Mouse (Mus musculus) neural tube, embryonic 11.5 days (tissue): Measurements from ENCODE around the gene Slc12a8. TPM values are rescaled to one million over a fixed set of nuclear protein-coding genes. Genes with fewer than 3 reads are reported as not detected.

Source experiments
- ATAC-seq: fragments of 200-750 bp; cut with Nextera tagmentation; 2 replicates; pipeline ENCODE4 v1.8.0; 2017; ENCODE audit warnings: moderate number of reproducible peaks, mild to moderate bottlenecking, moderate TSS enrichment, moderate library complexity; ENCODE audit not compliant: insufficient read depth, low FRiP score, low TSS enrichment
- DNase-seq: peaks from one replicate; pipeline ENCODE4 v3.0.0-alpha.2; 2015; ENCODE audit warnings: low spot score
- H3K27ac ChIP-seq: fragments of 300-500 bp; sonication (generic); 2 replicates; pipeline ENCODE4 v1.5.1; 2014; ENCODE audit warnings: low read depth, mild to moderate bottlenecking, low read length
- H3K27me3 ChIP-seq: fragments of 300-500 bp; sonication (generic); 2 replicates; pipeline ENCODE4 v1.6.1; 2014; ENCODE audit warnings: mild to moderate bottlenecking, low read length, mixed read lengths; ENCODE audit not compliant: control insufficient read depth, insufficient read depth
- H3K36me3 ChIP-seq: fragments of 300-500 bp; sonication (generic); 2 replicates; pipeline ENCODE4 v1.6.1; 2014; ENCODE audit warnings: mild to moderate bottlenecking, low read length, moderate library complexity, mixed read lengths; ENCODE audit not compliant: control insufficient read depth, insufficient read depth
- H3K4me1 ChIP-seq: fragments of 300-500 bp; sonication (generic); 2 replicates; pipeline ENCODE4 v1.6.1; 2014; ENCODE audit warnings: low read length, mixed read lengths; ENCODE audit not compliant: control insufficient read depth, insufficient read depth
- H3K4me2 ChIP-seq: fragments of 300-500 bp; sonication (generic); 2 replicates; pipeline ENCODE4 v1.6.1; 2014; ENCODE audit warnings: low read depth, mild to moderate bottlenecking, moderate library complexity
- H3K4me3 ChIP-seq: fragments of 300-500 bp; sonication (generic); 2 replicates; pipeline ENCODE4 v1.5.1; 2014; ENCODE audit warnings: low read depth, low read length
- H3K9ac ChIP-seq: fragments of 300-500 bp; sonication (generic); 2 replicates; pipeline ENCODE4 v1.6.1; 2014; ENCODE audit warnings: mild to moderate bottlenecking, low read length
- H3K9me3 ChIP-seq: fragments of 300-500 bp; sonication (generic); 2 replicates; pipeline ENCODE4 v1.6.1; 2016; ENCODE audit warnings: low read length; ENCODE audit not compliant: control insufficient read depth
- WGBS: fragments of 180-500 bp; shearing (Covaris S2); extraction: QIAGEN DNeasy Blood & Tissue Kit; methylation state at CpG from one replicate; pipeline ENCODE4 v1.1.7; 2014; 5-methylcytosine and 5-hydroxymethylcytosine counted together
- polyA plus RNA-seq: library from polyadenylated mRNA; unstranded; fragments of >200 nt; fragmentation: Nextera tagmentation; extraction: Ambion mirVana; gene quantifications from 2 replicates; pipeline ENCODE4 v1.2.1, GENCODE M21; 2014

Slc12a8 gene
- polyA plus RNA-seq, 1 experiment from 2014 or later = 0.78 TPM

DNA sequence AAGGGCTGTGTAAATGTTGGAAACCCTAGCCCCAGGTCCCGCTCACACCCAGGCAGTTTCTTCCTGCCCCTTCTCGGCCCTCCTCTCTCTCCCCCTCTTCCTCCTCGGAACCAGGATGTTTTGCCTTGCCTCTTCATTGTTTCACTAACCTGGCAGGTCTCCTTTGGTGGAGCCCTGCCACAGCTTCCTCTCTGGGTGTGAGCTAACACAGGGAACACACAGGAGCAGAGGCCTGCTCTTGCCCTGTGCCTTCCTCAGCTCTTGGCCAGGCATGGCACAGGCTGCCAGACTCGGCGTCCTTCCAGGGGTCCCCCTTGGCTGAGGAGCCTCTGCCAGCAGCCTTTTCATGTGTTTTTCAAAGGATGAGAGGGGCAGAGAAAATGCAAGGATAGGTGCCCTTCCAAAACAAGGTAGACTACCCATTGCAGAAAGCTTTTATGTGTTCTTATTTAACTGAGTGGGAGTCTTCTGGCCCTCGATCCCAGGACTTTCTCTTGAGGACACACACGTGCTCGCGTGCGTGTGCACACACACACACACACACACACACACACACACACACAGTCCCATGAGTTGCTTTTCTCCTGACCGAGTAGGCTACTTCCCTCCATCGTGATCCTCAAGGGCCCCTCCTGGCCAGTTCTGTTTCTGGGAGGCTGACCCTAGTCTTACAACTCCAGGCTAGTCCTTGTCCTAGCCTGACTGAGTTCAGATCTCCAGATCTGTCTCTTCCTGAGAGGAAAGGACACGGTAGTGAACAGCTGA, 179.9 kb downstream of the Slc12a8 start:
- peaks cover 21% of the 10 kb centered on the region for H3K4me1 ChIP-seq
- no peak overlapping the region for H3K9ac ChIP-seq
- DNase-seq = no peak
- no peaks in the 10 kb centered on the region for H3K27me3 ChIP-seq
- H3K4me2 ChIP-seq = no peak overlapping the region
- 71% methylated on average over 13 of the region's 13 CpGs for WGBS
- no peaks in the 10 kb centered on the region for H3K9me3 ChIP-seq
- no peak for ATAC-seq
- H3K27ac ChIP-seq = no peak overlapping the region
- H3K4me3 ChIP-seq = no peak overlapping the region
- no peaks in the 10 kb centered on the region for H3K36me3 ChIP-seq

DNA sequence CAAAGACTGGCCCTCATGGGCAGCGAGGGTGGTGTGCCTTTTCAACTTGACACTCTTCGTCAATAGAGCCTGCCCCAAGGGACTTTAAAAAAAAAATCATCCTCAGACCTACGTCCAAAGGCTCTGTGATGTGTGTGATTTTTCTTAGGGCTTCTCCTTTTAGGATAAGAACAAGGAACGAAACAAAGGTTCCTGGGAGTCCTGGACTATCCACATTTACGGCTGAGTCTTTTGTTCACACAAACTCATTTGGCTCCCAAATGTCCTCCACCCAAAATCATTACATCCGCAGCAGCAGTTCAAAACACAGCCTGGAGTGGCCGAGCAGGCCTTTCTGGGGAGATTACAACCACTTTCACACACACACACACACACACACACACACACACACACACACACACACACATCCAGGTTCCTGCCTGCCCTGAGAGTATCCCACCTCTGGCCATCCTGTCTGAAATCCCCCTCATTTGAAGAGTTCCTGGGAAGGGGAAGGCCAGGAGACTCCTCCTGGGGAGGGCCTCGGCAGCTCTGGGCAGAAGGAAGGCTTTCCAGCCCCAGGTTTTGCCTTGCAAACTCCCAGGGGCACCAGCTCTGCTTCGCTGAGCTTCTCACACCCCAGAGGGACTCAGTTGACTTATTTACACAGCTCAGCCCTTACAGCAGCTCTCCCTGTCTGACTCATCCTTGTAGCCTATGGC, 180.6 kb downstream of the Slc12a8 start:
- H3K27ac ChIP-seq = no peak overlapping the region
- H3K9ac ChIP-seq = no peak overlapping the region
- H3K4me2 ChIP-seq = no peak overlapping the region
- no peaks in the 10 kb centered on the region for H3K36me3 ChIP-seq
- H3K4me1 ChIP-seq = peaks cover 21% of the 10 kb centered on the region
- no peaks in the 10 kb centered on the region for H3K27me3 ChIP-seq
- H3K4me3 ChIP-seq = no peak overlapping the region
- H3K9me3 ChIP-seq = no peaks in the 10 kb centered on the region
- DNase-seq (no peak), ATAC-seq (no peak)
- WGBS = 26% methylated on average over 9 of the region's 9 CpGs

DNA sequence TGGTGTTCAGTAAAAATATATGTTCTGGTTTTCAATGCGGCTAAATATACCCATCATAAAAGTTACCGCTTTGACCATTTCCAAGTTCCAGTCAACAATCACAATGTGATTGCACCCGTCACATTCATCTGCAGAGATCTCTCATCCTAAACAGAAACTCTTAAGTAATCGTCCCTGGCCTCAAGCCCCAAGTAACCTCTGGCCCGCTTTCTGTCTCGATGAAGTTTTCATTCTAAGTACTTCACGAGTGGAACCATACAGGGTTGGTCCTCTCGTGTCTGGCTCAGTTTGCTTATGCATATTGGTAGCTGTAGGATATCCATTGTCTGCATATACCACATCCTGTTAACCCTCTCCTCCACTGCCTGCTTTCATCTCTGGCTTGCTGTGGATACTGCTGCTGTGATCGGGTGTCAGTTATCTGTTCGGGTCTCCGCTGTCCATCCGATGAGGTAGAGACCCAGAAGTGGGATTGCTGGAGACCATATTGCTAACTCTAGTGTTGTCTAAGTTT, 181.2 kb downstream of the Slc12a8 start:
- H3K27me3 ChIP-seq = no peaks in the 10 kb centered on the region
- no peak overlapping the region for H3K9ac ChIP-seq
- H3K4me2 ChIP-seq = no peak overlapping the region
- DNase-seq (no peak), ATAC-seq (no peak)
- WGBS = 74% methylated on average over 12 of the region's 12 CpGs
- no peak overlapping the region for H3K27ac ChIP-seq
- H3K9me3 ChIP-seq = no peaks in the 10 kb centered on the region
- peaks cover 21% of the 10 kb centered on the region for H3K4me1 ChIP-seq
- H3K4me3 ChIP-seq = no peak overlapping the region
- H3K36me3 ChIP-seq = no peaks in the 10 kb centered on the region

DNA sequence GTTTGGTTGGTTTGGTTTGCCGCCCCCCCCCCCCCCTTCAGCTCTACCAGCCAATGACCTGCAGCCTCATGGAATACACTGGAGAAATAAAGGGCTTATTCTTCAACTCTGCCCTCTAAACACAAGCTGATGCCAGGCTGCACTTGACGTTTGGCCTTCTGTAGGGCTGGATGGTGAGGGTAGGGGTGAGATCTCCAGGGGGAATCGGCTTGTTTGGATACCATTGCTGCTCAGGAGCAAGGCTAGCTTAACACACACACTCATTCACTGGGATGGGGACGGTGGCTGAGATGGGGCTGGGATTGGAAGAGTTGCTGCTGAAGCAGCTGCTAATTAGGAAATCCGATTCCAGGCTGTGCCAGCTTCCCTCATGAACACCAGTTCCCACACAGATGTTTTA, 183.5 kb downstream of the Slc12a8 start:
- ATAC-seq (no peak), DNase-seq (no peak)
- no peaks in the 10 kb centered on the region for H3K9me3 ChIP-seq
- no peak overlapping the region for H3K4me3 ChIP-seq
- no peak overlapping the region for H3K4me2 ChIP-seq
- WGBS = 66% methylated on average over 4 of the region's 5 CpGs
- peaks cover 27% of the 10 kb centered on the region for H3K4me1 ChIP-seq
- H3K27ac ChIP-seq = no peak overlapping the region
- no peak overlapping the region for H3K9ac ChIP-seq
- H3K27me3 ChIP-seq = no peaks in the 10 kb centered on the region
- H3K36me3 ChIP-seq = no peaks in the 10 kb centered on the region

DNA sequence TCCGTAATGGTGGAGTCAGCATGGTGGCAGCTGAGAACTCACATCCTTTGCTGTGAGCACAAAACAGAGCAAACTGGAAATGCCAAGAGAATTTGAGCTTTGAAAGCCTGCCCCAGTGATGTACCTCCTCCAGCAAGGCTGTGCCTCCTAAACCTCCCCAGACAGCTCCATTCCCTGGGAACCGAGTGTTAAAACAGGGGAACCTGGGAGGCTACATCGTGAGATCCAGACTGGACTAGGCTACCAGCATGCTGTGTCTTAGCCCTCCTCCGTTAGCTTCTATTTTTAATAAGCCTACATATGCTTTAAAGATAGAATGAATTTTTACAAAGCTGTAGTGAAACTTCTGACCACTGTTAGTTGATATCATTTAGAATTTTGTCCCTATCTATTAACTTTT, 184.7 kb downstream of the Slc12a8 start:
- H3K4me2 ChIP-seq = no peak overlapping the region
- no peak overlapping the region for H3K4me3 ChIP-seq
- DNase-seq (no peak), ATAC-seq (no peak)
- H3K4me1 ChIP-seq = peaks cover 23% of the 10 kb centered on the region
- no peak overlapping the region for H3K27ac ChIP-seq
- no peaks in the 10 kb centered on the region for H3K9me3 ChIP-seq
- H3K9ac ChIP-seq = no peak overlapping the region
- H3K27me3 ChIP-seq = no peaks in the 10 kb centered on the region
- H3K36me3 ChIP-seq = no peaks in the 10 kb centered on the region
- WGBS = 81% methylated on average over 4 of the region's 4 CpGs

DNA sequence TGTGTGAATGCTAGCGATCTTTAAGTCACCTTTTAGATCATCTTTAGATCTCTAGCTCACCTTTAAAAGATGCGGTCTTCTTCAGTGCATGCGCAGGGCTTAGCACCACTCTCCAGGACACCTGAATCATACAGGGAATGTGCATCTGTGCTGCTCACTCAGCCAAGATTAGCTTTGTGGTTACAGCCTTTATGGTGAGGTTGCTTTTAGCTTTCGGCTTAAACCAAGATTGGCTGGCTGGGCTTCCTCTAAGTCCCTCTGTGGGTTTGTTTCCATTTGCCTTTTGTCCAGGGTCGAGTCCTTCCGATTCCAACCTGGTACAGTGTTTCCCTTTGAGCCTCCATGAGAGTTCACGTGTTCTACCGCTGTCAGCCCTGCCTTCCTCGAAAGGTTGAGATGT, 187.2 kb downstream of the Slc12a8 start:
- H3K9me3 ChIP-seq = no peaks in the 10 kb centered on the region
- H3K36me3 ChIP-seq = no peaks in the 10 kb centered on the region
- no peak overlapping the region for H3K4me3 ChIP-seq
- H3K27me3 ChIP-seq = no peaks in the 10 kb centered on the region
- ATAC-seq (no peak), DNase-seq (no peak)
- 80% methylated on average over 9 of the region's 9 CpGs for WGBS
- no peak overlapping the region for H3K4me2 ChIP-seq
- H3K4me1 ChIP-seq = peaks cover 12% of the 10 kb centered on the region; the same call in 1 of the 2 replicates
- no peak overlapping the region for H3K27ac ChIP-seq
- H3K9ac ChIP-seq = no peak overlapping the region

DNA sequence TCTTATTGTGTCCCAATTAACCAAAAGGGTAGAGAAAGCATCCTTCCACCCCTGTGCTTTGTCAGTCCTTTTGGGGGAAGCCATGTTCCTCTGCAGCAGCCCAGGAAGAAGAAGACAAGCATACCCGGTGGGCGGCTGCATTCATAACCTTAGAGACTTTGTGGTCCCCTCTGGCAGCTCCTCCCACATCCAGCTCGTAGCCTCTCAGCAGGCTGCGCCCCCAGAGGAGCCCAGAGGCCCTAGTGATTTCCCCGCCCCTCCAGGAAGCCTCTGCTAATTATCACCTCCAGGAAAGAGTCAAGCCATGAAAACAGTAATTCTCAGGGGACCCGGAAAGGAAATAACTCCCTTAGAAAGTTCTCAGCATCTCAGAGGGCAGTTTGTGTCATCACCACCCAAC, 188.1 kb downstream of the Slc12a8 start:
- no peak overlapping the region for H3K27ac ChIP-seq
- H3K9ac ChIP-seq = no peak overlapping the region
- H3K27me3 ChIP-seq = no peaks in the 10 kb centered on the region
- no peak overlapping the region for H3K4me2 ChIP-seq
- no peaks in the 10 kb centered on the region for H3K9me3 ChIP-seq
- H3K4me1 ChIP-seq = peaks cover 9% of the 10 kb centered on the region; the same call in 1 of the 2 replicates
- DNase-seq (no peak), ATAC-seq (no peak)
- 29% methylated on average over 6 of the region's 6 CpGs for WGBS
- peaks cover under 1% of the 10 kb centered on the region; the same call in 1 of the 2 replicates for H3K36me3 ChIP-seq
- H3K4me3 ChIP-seq = no peak overlapping the region

DNA sequence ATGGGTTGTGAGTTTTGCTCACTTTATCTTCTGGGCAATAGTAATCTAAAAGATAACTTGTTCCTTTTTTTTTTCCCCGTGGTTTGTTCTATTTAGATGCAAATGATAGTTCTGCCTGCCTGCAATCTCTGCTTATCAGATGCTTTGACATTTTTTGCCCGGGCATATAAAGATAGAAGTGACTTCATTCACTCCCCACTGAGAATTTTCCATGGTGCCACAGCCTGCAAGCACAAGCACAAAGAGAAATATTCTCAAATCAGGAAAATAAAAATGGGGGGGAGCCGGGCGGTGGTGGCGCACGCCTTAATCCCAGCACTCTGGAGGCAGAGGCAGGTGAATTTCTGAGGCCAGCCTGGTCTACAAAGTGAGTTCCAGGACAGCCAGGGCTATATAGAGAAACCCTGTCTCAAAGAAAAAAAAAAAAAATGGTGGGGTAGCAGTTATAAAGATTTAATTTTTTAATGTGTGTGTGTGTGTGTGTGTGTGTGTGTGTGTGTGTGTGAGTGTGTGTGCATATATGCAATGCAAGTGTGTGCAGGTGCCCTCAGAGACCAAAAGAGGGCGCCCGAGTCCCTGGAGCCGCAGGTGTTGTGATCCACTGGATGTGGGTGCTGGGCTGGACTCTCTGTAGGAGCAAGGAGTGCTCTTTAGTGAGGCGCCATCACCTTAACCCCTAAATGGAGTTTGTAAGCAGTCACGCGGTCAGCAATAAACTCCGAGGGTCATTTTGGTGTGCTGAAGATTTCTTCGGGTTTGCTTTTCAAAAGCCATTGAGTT, 189.2 kb downstream of the Slc12a8 start:
- H3K27ac ChIP-seq = no peak overlapping the region
- WGBS = 96% methylated on average over 14 of the region's 14 CpGs

More for the DNA sequence above, 189.2 kb downstream of the Slc12a8 start:
- no peaks in the 10 kb centered on the region for H3K9me3 ChIP-seq
- no peaks in the 10 kb centered on the region for H3K27me3 ChIP-seq
- H3K4me1 ChIP-seq = peaks cover 6% of the 10 kb centered on the region; the same call in 1 of the 2 replicates
- DNase-seq = no peak
- no peak overlapping the region for H3K9ac ChIP-seq
- no peak overlapping the region for H3K4me3 ChIP-seq
- ATAC-seq = no peak
- H3K4me2 ChIP-seq = no peak overlapping the region
- peaks cover 3% of the 10 kb centered on the region; the same call in 1 of the 2 replicates for H3K36me3 ChIP-seq
